Mouse (Mus musculus): ENCODE results near the gene Arhgef16.
A peak's percentile ranks its signal among the peaks of the same experiment; 100 is the strongest.

Gene Arhgef16

DNA sequence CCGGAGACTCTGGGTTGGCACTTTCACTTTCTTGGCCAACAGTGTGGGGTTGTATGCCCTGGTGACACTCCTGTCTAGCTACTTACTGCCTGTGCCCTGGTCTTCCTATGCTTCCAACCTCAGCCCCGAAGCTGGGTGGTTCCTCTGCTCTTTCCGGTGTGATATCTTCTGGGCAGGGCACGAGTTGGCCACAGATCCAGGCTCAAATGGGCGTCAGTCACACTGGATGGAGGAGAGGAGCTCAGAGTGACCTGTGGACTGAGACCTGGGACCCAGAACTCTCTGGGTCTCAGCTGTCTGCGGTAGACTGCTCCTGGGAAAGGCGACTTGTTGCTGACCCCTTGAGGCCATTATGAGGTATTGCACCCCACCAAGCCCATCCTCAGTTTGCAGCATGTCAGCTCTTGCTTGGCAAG lies at the start of gene Arhgef16:
TSS of gene Arhgef16 (minus strand) at position 211 of the 416 bp plus-strand sequence.
- peak; percentile 80 for DNase-seq (ENCODE audit: low read depth, low spot score)

GRCm38 (mm10) chr4:154348197-154348786 lies 46.8 kb upstream of the Arhgef16 start:
- no peak for DNase-seq (ENCODE audit: low read depth, low spot score)

DNA sequence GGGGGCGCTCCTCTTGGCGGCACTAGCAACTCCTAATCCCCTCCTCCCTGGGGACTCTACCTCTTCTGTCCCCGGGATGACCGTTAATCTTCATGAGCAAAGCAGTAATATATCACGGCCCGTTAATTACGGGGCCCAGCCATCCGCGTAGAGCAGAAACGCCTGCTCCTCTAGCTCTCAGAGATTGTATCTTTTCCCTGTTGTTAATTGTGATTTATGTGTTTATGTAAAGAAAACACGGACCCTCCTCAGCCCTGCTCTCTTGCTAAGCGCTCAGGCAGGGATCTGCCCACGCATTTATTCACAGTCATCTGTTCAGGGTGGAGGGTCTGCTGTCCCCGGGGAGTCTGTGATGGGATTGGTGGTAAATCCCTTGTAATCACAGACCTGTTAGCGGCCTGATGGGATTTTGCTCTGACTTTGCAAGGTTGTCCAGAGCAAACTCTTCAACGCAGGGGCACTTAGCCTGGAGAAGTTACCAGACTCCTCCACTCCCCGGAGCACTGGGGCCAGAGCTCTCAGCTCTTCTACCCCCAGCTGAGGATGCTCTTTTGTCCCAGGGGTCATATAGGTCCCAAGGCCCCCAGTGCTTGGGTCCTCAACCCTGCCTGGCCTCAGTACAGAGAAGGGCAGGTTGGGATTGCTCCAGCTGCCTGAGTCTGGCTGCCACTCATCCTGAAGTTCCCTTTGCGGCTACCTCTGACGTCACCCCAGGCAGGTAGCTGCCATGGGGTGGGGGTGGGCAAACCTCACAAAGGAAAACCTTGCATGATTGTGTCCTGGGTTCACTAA lies 45.5 kb upstream of the Arhgef16 start:
- no peak for DNase-seq (ENCODE audit: low read depth, low spot score)

DNA sequence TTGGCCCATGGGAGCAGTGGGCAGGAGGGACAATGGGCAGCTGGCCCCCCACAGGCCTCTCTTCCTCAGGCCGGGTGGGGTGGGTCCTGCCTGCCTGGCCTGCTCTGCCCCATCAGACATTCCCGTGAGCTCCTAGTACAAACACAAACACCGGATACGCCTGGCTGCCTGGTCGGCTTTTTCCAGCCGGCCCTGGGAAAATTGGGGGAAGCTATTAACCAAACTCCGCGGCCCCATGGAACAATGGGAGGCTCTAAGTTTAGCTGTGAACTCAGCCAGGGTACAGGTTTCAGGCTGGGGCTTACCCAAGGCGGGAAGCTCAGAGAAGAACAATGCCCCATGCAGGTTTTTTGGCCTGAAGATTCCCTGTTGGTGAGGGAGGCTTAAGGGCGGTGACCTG lies 35.2 kb upstream of the Arhgef16 start:
- peak; percentile 69 for DNase-seq (ENCODE audit: low read depth, low spot score)

GRCm38 (mm10) chr4:154335761-154336160 lies 34.3 kb upstream of the Arhgef16 start, which contains the start of gene B230104I21Rik:
B230104I21Rik (plus strand) TSS chr4:154336127.
- peak; percentile 14 for DNase-seq (ENCODE audit: low read depth, low spot score)

GRCm38 (mm10) chr4:154334699-154335402 lies 33.4 kb upstream of the Arhgef16 start:
- DNase-seq (ENCODE audit: low read depth, low spot score): peak; percentile 89

GRCm38 (mm10) chr4:154333300-154333699 lies 31.8 kb upstream of the Arhgef16 start:
- DNase-seq (ENCODE audit: low read depth, low spot score): no peak

GRCm38 (mm10) chr4:154331271-154331670 lies 29.8 kb upstream of the Arhgef16 start:
- no peak for DNase-seq (ENCODE audit: low read depth, low spot score)

- DNase-seq (ENCODE audit: low read depth, low spot score): no peak
Observed at GRCm38 (mm10) chr4:154330001-154330400, 28.5 kb upstream of the Arhgef16 start.

GRCm38 (mm10) chr4:154328836-154329235 lies 27.4 kb upstream of the Arhgef16 start:
- DNase-seq (ENCODE audit: low read depth, low spot score): peak; percentile 84

DNA sequence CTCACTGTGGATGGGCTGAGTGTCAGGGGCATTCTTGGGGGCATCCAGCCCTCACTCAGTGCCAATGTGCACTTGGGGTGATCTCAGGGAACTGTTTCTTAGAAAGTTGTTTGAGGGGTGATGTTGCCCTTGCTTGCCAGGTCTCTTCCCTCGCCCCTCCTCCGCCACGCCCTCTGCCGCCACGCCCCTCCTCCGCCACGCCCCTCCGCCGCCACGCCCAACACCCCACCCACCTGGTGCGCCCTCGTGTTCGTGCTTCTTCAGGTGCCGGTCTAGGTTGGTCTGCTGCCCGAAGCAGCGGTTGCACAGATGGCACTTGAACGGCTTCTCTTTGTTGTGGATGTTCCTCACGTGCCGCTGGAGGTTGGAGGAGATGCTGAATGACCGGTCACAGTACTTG lies 27.0 kb upstream of the Arhgef16 start:
- no peak for DNase-seq (ENCODE audit: low read depth, low spot score)

DNA sequence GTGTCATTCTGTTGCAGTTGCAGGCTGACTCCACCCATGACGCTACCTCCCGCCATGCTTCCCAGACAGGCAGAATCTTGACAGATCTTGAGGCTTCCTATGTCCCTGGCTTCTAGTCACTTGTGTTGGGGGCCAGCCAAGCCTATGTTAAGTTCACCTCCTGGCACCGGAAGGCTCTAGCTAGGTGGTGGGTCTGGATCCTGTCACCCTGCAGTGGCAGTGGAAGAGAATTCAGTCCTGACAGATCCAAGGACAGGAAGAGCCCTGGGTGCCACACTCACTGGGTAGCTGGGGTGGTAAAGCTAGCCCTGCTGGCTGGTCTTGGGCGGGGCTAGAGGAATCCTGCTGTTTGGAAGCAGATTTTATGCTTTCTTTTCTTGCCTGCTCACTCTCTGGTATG lies 23.9 kb upstream of the Arhgef16 start:
- no peak for DNase-seq (ENCODE audit: low read depth, low spot score)

DNA sequence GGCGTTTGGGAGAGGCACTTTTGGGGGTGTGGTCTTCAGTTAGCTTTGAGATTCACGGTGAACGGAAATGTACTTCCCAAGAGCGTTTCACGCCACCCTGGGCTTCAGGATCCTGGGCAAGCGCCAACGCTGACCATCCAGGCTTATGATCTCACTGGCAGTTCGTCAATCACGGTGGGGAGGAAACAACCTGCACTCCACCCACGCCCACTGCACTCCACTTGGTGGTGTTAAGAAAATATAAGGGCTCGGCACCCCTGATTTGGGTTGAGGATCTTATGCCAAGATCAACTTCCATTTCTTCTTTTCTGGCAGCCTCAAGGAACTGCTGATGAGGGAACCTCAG lies 12.1 kb upstream of the Arhgef16 start:
- no peak for DNase-seq (ENCODE audit: low read depth, low spot score)

DNA sequence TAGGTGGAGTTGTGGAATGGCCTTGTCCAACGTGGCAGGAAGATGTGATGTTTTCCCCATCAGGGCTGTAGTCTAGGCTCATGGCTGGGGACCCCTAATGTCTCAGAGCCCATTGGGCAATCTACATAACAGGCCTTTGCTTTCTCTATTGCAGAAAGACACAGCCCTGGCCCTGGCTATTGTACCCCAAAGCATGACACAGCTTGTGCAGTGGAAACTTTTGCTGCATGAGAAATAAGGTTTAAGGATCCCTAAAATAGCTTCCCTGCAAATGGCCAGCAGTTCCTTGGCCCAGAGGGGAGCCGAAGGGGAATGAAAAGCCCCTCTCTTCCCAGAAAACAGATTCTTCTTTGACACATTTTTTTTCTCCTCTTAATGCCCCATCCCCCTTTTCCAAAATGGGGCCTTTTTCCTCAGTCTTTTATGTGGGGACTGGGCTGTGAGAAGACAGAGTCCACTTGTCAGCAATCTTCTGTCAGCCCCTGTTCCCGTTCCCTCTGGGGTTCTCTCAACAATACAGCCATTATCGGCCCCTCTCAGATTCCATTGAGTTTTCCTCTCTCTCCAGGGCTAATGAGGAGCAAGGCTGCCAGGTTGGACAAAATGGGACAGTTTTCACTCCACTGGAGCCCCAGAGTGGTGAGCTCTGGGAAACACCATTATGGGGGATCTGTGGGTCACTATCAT lies 11.6 kb upstream of the Arhgef16 start:
- no peak for DNase-seq (ENCODE audit: low read depth, low spot score)

- DNase-seq (ENCODE audit: low read depth, low spot score): no peak
Observed at GRCm38 (mm10) chr4:154312143-154312812, 10.8 kb upstream of the Arhgef16 start.

GRCm38 (mm10) chr4:154310576-154311262 lies 9.2 kb upstream of the Arhgef16 start:
- DNase-seq (ENCODE audit: low read depth, low spot score): no peak

- DNase-seq (ENCODE audit: low read depth, low spot score): no peak
Observed at GRCm38 (mm10) chr4:154309131-154309530, 7.7 kb upstream of the Arhgef16 start.

DNA sequence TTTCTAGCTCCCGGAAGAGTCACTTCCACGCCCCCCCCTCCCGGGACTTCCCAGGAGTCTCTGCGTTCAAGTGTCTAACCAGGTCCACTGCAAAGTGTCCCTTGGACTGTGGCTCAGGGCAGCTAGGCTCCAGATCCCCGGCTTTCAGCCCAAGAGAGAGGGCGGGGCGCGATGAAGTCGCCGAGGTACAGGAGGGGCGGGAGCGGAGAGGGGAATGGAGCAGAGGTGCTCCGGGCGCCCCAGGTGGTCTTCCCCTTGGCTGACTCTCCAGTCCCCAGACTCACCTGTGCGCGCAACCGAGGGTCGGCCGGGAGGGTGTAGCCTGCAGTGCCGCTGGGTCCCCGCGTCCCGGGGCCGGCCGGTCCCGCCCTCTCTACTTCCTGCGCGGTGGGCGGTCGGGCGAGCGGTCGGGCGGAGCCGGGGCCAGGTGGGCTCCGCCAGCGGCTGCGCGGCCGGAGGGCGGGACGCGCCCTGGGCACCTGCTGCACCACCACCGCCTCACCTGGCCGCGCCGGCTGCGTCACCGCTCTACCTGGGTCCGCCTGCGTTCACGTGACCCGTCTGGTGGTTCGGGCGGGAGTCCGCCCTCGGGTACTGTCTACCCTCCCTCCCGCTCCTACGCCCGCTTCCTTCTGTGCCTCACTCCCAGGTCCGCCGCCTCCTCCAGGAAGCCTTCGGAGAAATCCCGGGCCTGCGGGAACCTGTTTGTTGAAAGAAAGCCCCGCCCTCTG lies 1.8 kb downstream of the Arhgef16 start:
- DNase-seq (ENCODE audit: low read depth, low spot score): peak; percentile 80

- DNase-seq (ENCODE audit: low read depth, low spot score): peak; percentile 90
Observed at GRCm38 (mm10) chr4:154297761-154298160, 3.7 kb downstream of the Arhgef16 start.

- no peak for DNase-seq (ENCODE audit: low read depth, low spot score)
Observed at GRCm38 (mm10) chr4:154294262-154294731, 7.2 kb downstream of the Arhgef16 start.
